Comparison of ENCODE assay signal across 23 mouse cellular contexts in genomic region chr15:40481239-40481638, GRCm38 (mm10).
"Had no signal": no experiment of that assay in that cellular context is flagged by ENCODE, and none has a peak within 500 bp of the region (broad histone marks: within the 10 kb centered on the region; RNA-seq: fewer than 3 reads in every experiment).

No protein-coding gene starts in this region.

- H3K4me2 ChIP-seq: heart, embryonic 12.5 days; hindbrain, embryonic 13.5 days; hindbrain, embryonic 15.5 days; intestine, embryonic 15.5 days; limb, embryonic 13.5 days; limb, embryonic 15.5 days; liver, embryonic 12.5 days had no signal

- ATAC-seq: inflammation-experienced regulatory T-cells, adult 6 months; intestine, embryonic 15.5 days; intestine, postnatal 0 days; liver, embryonic 12.5 days had no signal

- H3K9ac ChIP-seq: heart, embryonic 12.5 days; hindbrain, embryonic 13.5 days; hindbrain, embryonic 15.5 days; intestine, embryonic 15.5 days; limb, embryonic 13.5 days; limb, embryonic 15.5 days; liver, embryonic 12.5 days had no signal

- H3K4me3 ChIP-seq: heart, embryonic 10.5 days; heart, embryonic 12.5 days; hindbrain, embryonic 10.5 days; hindbrain, embryonic 13.5 days; hindbrain, embryonic 15.5 days; intestine, embryonic 15.5 days; layer of hippocampus, adult 2 months; left cerebral cortex, adult 2 months; limb, embryonic 13.5 days; limb, embryonic 15.5 days; liver, embryonic 12.5 days had no signal

- H3K27me3 ChIP-seq: heart, embryonic 12.5 days; hindbrain, embryonic 13.5 days; hindbrain, embryonic 15.5 days; intestine, embryonic 15.5 days; limb, embryonic 13.5 days; limb, embryonic 15.5 days; liver, embryonic 12.5 days had no signal

- DNase-seq: gastrocnemius, postnatal 14 days; heart, adult 18-20 months; heart, postnatal 10 days; heart, postnatal 4 days; kidney, adult 18-20 months; kidney, adult 8-10 months; kidney, postnatal 10 days; kidney, postnatal 25 days; kidney, postnatal 4 days; left cerebral cortex, postnatal 4 days had no signal

- H3K36me3 ChIP-seq: heart, embryonic 10.5 days; heart, embryonic 12.5 days; hindbrain, embryonic 10.5 days; hindbrain, embryonic 13.5 days; hindbrain, embryonic 15.5 days; intestine, embryonic 15.5 days; limb, embryonic 13.5 days; limb, embryonic 15.5 days; liver, embryonic 12.5 days had no signal

- H3K4me1 ChIP-seq: heart, embryonic 10.5 days; heart, embryonic 12.5 days; hindbrain, embryonic 10.5 days; hindbrain, embryonic 15.5 days; intestine, embryonic 15.5 days; limb, embryonic 13.5 days; limb, embryonic 15.5 days; liver, embryonic 12.5 days had no signal

- H3K9me3 ChIP-seq: heart, embryonic 10.5 days; heart, embryonic 12.5 days; hindbrain, embryonic 10.5 days; hindbrain, embryonic 13.5 days; hindbrain, embryonic 15.5 days; intestine, embryonic 15.5 days; limb, embryonic 13.5 days; limb, embryonic 15.5 days; liver, embryonic 12.5 days had no signal

- H3K27ac ChIP-seq: heart, embryonic 10.5 days; hindbrain, embryonic 10.5 days; hindbrain, embryonic 13.5 days; hindbrain, embryonic 15.5 days; intestine, embryonic 15.5 days; layer of hippocampus, adult 2 months; left cerebral cortex, adult 2 months; limb, embryonic 13.5 days; limb, embryonic 15.5 days; liver, embryonic 12.5 days had no signal
